Mouse (Mus musculus): ENCODE data around the gene Adora2b. TPM values are rescaled to one million over a fixed set of nuclear protein-coding genes. Genes with fewer than 3 reads are reported as not detected.

Adora2b gene
- polyA plus RNA-seq, 1 experiment: 6.6 TPM

GRCm38 (mm10) chr11:62253380-62253779 lies 4.6 kb downstream of the Adora2b start:
- H3K27me3 ChIP-seq (ENCODE audit: control insufficient read depth, insufficient read depth, insufficient read length): no peaks in the 10 kb centered on the region
- no peak overlapping the region for H3K4me3 ChIP-seq
- no peak overlapping the region for H3ac ChIP-seq (ENCODE audit: control insufficient read depth, insufficient read length)
- H3K79me2 ChIP-seq (ENCODE audit: control insufficient read depth, insufficient read depth): peaks cover 23% of the 10 kb centered on the region
- H3K4me2 ChIP-seq (ENCODE audit: low read depth): no peak overlapping the region
- TF ChIP-seq MYOG (IDR thresholded peaks at IDR 0.05; ENCODE audit: control insufficient read depth in 1 of 3, insufficient read depth in 1 of 3, insufficient read length in 2 of 3, low read depth in 2 of 3) (no peak), CEBPB (IDR thresholded peaks at IDR 0.05; ENCODE audit: insufficient read depth, poor library complexity, severe bottlenecking) (no peak), TCF12 (IDR thresholded peaks at IDR 0.05; ENCODE audit: insufficient read depth, poor library complexity, severe bottlenecking) (no peak), E2F4 (IDR thresholded peaks at IDR 0.05; ENCODE audit: insufficient read depth) (no peak), POLR2AphosphoS2 (IDR thresholded peaks at IDR 0.05; ENCODE audit: insufficient read length, low read depth) (no peak), POLR2A (IDR thresholded peaks at IDR 0.05; ENCODE audit: insufficient read length, low read depth) (no peak), MAX (IDR thresholded peaks at IDR 0.05; ENCODE audit: low read depth) (no peak), TCF3 (IDR thresholded peaks at IDR 0.05; ENCODE audit: insufficient read length, low read depth) (no peak), REST (IDR thresholded peaks at IDR 0.05; ENCODE audit: insufficient read depth, insufficient read length) (no peak), USF1 (IDR thresholded peaks at IDR 0.05; ENCODE audit: low read depth) (no peak), MYOD1 (IDR thresholded peaks at IDR 0.05; ENCODE audit: control insufficient read depth in 1 of 3, insufficient read length in 2 of 3, low read depth in 2 of 3) (no peak), SRF (IDR thresholded peaks at IDR 0.05; ENCODE audit: control insufficient read depth, insufficient read length, low read depth) (no peak)
- no peaks in the 10 kb centered on the region for H3K36me3 ChIP-seq (ENCODE audit: control insufficient read depth, insufficient read depth)

GRCm38 (mm10) chr11:62259214-62259613 lies 10.4 kb downstream of the Adora2b start:
- TF ChIP-seq REST (IDR thresholded peaks at IDR 0.05; ENCODE audit: insufficient read depth, insufficient read length) (no peak), TCF3 (IDR thresholded peaks at IDR 0.05; ENCODE audit: insufficient read length, low read depth) (no peak), MYOD1 (IDR thresholded peaks at IDR 0.05; ENCODE audit: control insufficient read depth in 1 of 3, insufficient read length in 2 of 3, low read depth in 2 of 3) (no peak), USF1 (IDR thresholded peaks at IDR 0.05; ENCODE audit: low read depth) (no peak), POLR2A (IDR thresholded peaks at IDR 0.05; ENCODE audit: insufficient read length, low read depth) (no peak), SRF (IDR thresholded peaks at IDR 0.05; ENCODE audit: control insufficient read depth, insufficient read length, low read depth) (no peak), E2F4 (IDR thresholded peaks at IDR 0.05; ENCODE audit: insufficient read depth) (no peak), MYOG (IDR thresholded peaks at IDR 0.05; ENCODE audit: control insufficient read depth in 1 of 3, insufficient read depth in 1 of 3, insufficient read length in 2 of 3, low read depth in 2 of 3) (no peak), TCF12 (IDR thresholded peaks at IDR 0.05; ENCODE audit: insufficient read depth, poor library complexity, severe bottlenecking) (no peak), MAX (IDR thresholded peaks at IDR 0.05; ENCODE audit: low read depth) (no peak)
- Histone ChIP-seq H3K27me3 (ENCODE audit: control insufficient read depth, insufficient read depth, insufficient read length) (no peaks in the 10 kb centered on the region), H3K4me2 (ENCODE audit: low read depth) (no peak overlapping the region), H3K36me3 (ENCODE audit: control insufficient read depth, insufficient read depth) (no peaks in the 10 kb centered on the region), H3K4me3 (no peak overlapping the region), H3K79me2 (ENCODE audit: control insufficient read depth, insufficient read depth) (peaks cover 9% of the 10 kb centered on the region), H3ac (ENCODE audit: control insufficient read depth, insufficient read length) (no peak overlapping the region)

GRCm38 (mm10) chr11:62263599-62263998 lies 14.8 kb downstream of the Adora2b start:
- peaks cover 5% of the 10 kb centered on the region for H3K79me2 ChIP-seq (ENCODE audit: control insufficient read depth, insufficient read depth)
- H3ac ChIP-seq (ENCODE audit: control insufficient read depth, insufficient read length): no peak overlapping the region
- H3K36me3 ChIP-seq (ENCODE audit: control insufficient read depth, insufficient read depth): no peaks in the 10 kb centered on the region
- H3K4me3 ChIP-seq: no peak overlapping the region
- TF ChIP-seq MYOD1 (IDR thresholded peaks at IDR 0.05; ENCODE audit: control insufficient read depth in 1 of 3, insufficient read length in 2 of 3, low read depth in 2 of 3): peak; percentile 2 to 85 (median 82)
- peak; percentile 10 to 77 (median 46) for TF ChIP-seq MYOG (IDR thresholded peaks at IDR 0.05; ENCODE audit: control insufficient read depth in 1 of 3, insufficient read depth in 1 of 3, insufficient read length in 2 of 3, low read depth in 2 of 3)
- no peak for TF ChIP-seq SRF (IDR thresholded peaks at IDR 0.05; ENCODE audit: control insufficient read depth, insufficient read length, low read depth)
- H3K4me2 ChIP-seq (ENCODE audit: low read depth): no peak overlapping the region
- no peaks in the 10 kb centered on the region for H3K27me3 ChIP-seq (ENCODE audit: control insufficient read depth, insufficient read depth, insufficient read length)

- no peaks in the 10 kb centered on the region for H3K27me3 ChIP-seq (ENCODE audit: control insufficient read depth, insufficient read depth, insufficient read length)
- no peak for TF ChIP-seq TCF3 (IDR thresholded peaks at IDR 0.05; ENCODE audit: insufficient read length, low read depth)
- no peak for TF ChIP-seq E2F4 (IDR thresholded peaks at IDR 0.05; ENCODE audit: insufficient read depth)
- no peak for TF ChIP-seq CEBPB (IDR thresholded peaks at IDR 0.05; ENCODE audit: insufficient read depth, poor library complexity, severe bottlenecking)
- no peak for TF ChIP-seq SRF (IDR thresholded peaks at IDR 0.05; ENCODE audit: control insufficient read depth, insufficient read length, low read depth)
- TF ChIP-seq POLR2AphosphoS2 (IDR thresholded peaks at IDR 0.05; ENCODE audit: insufficient read length, low read depth): no peak
- no peak for TF ChIP-seq MYOD1 (IDR thresholded peaks at IDR 0.05; ENCODE audit: control insufficient read depth in 1 of 3, insufficient read length in 2 of 3, low read depth in 2 of 3)
- TF ChIP-seq USF1 (IDR thresholded peaks at IDR 0.05; ENCODE audit: low read depth): no peak
- no peak for TF ChIP-seq POLR2A (IDR thresholded peaks at IDR 0.05; ENCODE audit: insufficient read length, low read depth)
- TF ChIP-seq MAX (IDR thresholded peaks at IDR 0.05; ENCODE audit: low read depth): no peak
- TF ChIP-seq TCF12 (IDR thresholded peaks at IDR 0.05; ENCODE audit: insufficient read depth, poor library complexity, severe bottlenecking): no peak
- TF ChIP-seq MYOG (IDR thresholded peaks at IDR 0.05; ENCODE audit: control insufficient read depth in 1 of 3, insufficient read depth in 1 of 3, insufficient read length in 2 of 3, low read depth in 2 of 3): no peak
- TF ChIP-seq REST (IDR thresholded peaks at IDR 0.05; ENCODE audit: insufficient read depth, insufficient read length): no peak
- H3K4me3 ChIP-seq: no peak overlapping the region
- H3ac ChIP-seq (ENCODE audit: control insufficient read depth, insufficient read length): no peak overlapping the region
- peaks cover 5% of the 10 kb centered on the region for H3K79me2 ChIP-seq (ENCODE audit: control insufficient read depth, insufficient read depth)
- no peaks in the 10 kb centered on the region for H3K36me3 ChIP-seq (ENCODE audit: control insufficient read depth, insufficient read depth)
- no peak overlapping the region for H3K4me2 ChIP-seq (ENCODE audit: low read depth)
These were observed 15.2 kb downstream of the Adora2b start for GRCm38 (mm10) chr11:62264018-62264417.

- no peaks in the 10 kb centered on the region for H3K36me3 ChIP-seq (ENCODE audit: control insufficient read depth, insufficient read depth)
- no peaks in the 10 kb centered on the region for H3K27me3 ChIP-seq (ENCODE audit: control insufficient read depth, insufficient read depth, insufficient read length)
- H3K4me3 ChIP-seq: no peak overlapping the region
- peaks cover 3% of the 10 kb centered on the region for H3K79me2 ChIP-seq (ENCODE audit: control insufficient read depth, insufficient read depth)
- TF ChIP-seq MYOD1 (IDR thresholded peaks at IDR 0.05; ENCODE audit: control insufficient read depth in 1 of 3, insufficient read length in 2 of 3, low read depth in 2 of 3) (peak in 2 of 3 experiments; percentile 77 to 88), MYOG (IDR thresholded peaks at IDR 0.05; ENCODE audit: control insufficient read depth in 1 of 3, insufficient read depth in 1 of 3, insufficient read length in 2 of 3, low read depth in 2 of 3) (peak; percentile 51 to 94 (median 89)), CEBPB (IDR thresholded peaks at IDR 0.05; ENCODE audit: insufficient read depth, poor library complexity, severe bottlenecking) (no peak; the same call in 1 of the 2 replicates), TCF3 (IDR thresholded peaks at IDR 0.05; ENCODE audit: insufficient read length, low read depth) (peak; percentile 19)
- no peak overlapping the region for H3ac ChIP-seq (ENCODE audit: control insufficient read depth, insufficient read length)
- no peak overlapping the region for H3K4me2 ChIP-seq (ENCODE audit: low read depth)
These were observed 16.9 kb downstream of the Adora2b start for GRCm38 (mm10) chr11:62265642-62266041.

Measured in myocyte (in vitro differentiated cells).